Mouse (Mus musculus) forebrain, embryonic 15.5 days (tissue): ENCODE measurements around the gene Psmf1. TPM values are rescaled to one million over a fixed set of nuclear protein-coding genes. Genes with fewer than 3 reads are reported as not detected.

Experiments
- ATAC-seq: fragments of 200-750 bp; cut with Nextera tagmentation; replicated peaks from 2 replicates; pipeline ENCODE4 v1.8.0; 2017; ENCODE audit warnings: mild to moderate bottlenecking, moderate TSS enrichment, moderate library complexity
- H3K27ac ChIP-seq: fragments of 300-500 bp; sonication (generic); replicated peaks from 2 replicates; pipeline ENCODE4 v1.5.1; 2015; ENCODE audit warnings: mild to moderate bottlenecking, inconsistent platforms
- H3K27me3 ChIP-seq: fragments of 300-500 bp; sonication (generic); 2 replicates; pipeline ENCODE4 v1.6.1; 2015; ENCODE audit warnings: inconsistent platforms
- H3K36me3 ChIP-seq: fragments of 300-500 bp; sonication (generic); 2 replicates; pipeline ENCODE4 v1.6.1; 2015; ENCODE audit warnings: mild to moderate bottlenecking, inconsistent platforms
- H3K4me1 ChIP-seq: fragments of 300-500 bp; sonication (generic); 2 replicates; pipeline ENCODE4 v1.6.1; 2015; ENCODE audit warnings: inconsistent platforms
- H3K4me2 ChIP-seq: fragments of 300-500 bp; sonication (generic); replicated peaks from 2 replicates; pipeline ENCODE4 v1.6.1; 2015; ENCODE audit warnings: mild to moderate bottlenecking, inconsistent platforms
- H3K4me3 ChIP-seq: fragments of 300-500 bp; sonication (generic); 2 replicates; pipeline ENCODE4 v1.5.1; 2015; ENCODE audit warnings: mild to moderate bottlenecking, inconsistent platforms
- H3K9ac ChIP-seq: fragments of 300-500 bp; sonication (generic); replicated peaks from 2 replicates; pipeline ENCODE4 v1.6.1; 2015; ENCODE audit warnings: mild to moderate bottlenecking, inconsistent platforms
- H3K9me3 ChIP-seq: fragments of 300-500 bp; sonication (generic); 2 replicates; pipeline ENCODE4 v1.6.1; 2016; ENCODE audit warnings: inconsistent platforms
- WGBS: fragments of 180-500 bp; shearing (Covaris S2); methylation state at CpG from one replicate; pipeline ENCODE4 v1.1.7; 2015; ENCODE audit warnings: mixed read lengths; 5-methylcytosine and 5-hydroxymethylcytosine counted together
- polyA plus RNA-seq: library from polyadenylated mRNA; unstranded; fragments of >200 nt; fragmentation: Nextera tagmentation; extraction: Ambion mirVana; gene quantifications from 2 replicates; pipeline ENCODE4 v1.2.1, GENCODE M21; 2015

Gene Psmf1
- polyA plus RNA-seq, 1 experiment from 2014 or later: 55.1 TPM

- ATAC-seq: no peak
- H3K4me3 ChIP-seq: no peak within 1 kb of the TSS
- H3K4me1 ChIP-seq: no peaks in the 10 kb centered on the region; the same call in 1 of the 2 replicates
- no peaks in the 10 kb centered on the region for H3K9me3 ChIP-seq
- H3K27ac ChIP-seq: no peak within 1 kb of the TSS
- H3K9ac ChIP-seq: no peak within 1 kb of the TSS
- WGBS: 78% methylated on average over 3 of the region's 3 CpGs
- H3K27me3 ChIP-seq: no peaks in the 10 kb centered on the region
- no peaks in the 10 kb centered on the region for H3K36me3 ChIP-seq
- no peak within 1 kb of the TSS for H3K4me2 ChIP-seq
Observed at GRCm38 (mm10) chr2:151668433-151668832, 75.6 kb downstream of the Psmf1 start, which contains the start of gene Rad21l. Rad21l (minus strand) TSS chr2:151668533.

Other genes with a start within 250 kb of the Psmf1 start
- gene Fkbp1a, start 201.7 kb downstream of the Psmf1 start, polyA plus RNA-seq: 587 and 591 TPM in 2 replicates
- 0.52 and 0.64 TPM in 2 replicates for gene Sdcbp2, start 171.6 kb downstream of the Psmf1 start, polyA plus RNA-seq
- gene Snph, start 111.6 kb downstream of the Psmf1 start, polyA plus RNA-seq: 10.0 and 11.2 TPM in 2 replicates
- gene Rad21l, start 75.7 kb downstream of the Psmf1 start, polyA plus RNA-seq: 0.10 TPM in 1 of 2 replicates, not detected in the other
- 24.1 and 24.8 TPM in 2 replicates for gene Tmem74b, start 42.2 kb downstream of the Psmf1 start, polyA plus RNA-seq
- 0.09 TPM in 1 of 2 replicates, not detected in the other for gene Rspo4, start 98.7 kb upstream of the Psmf1 start, polyA plus RNA-seq
- 0.20 TPM in 1 of 2 replicates, not detected in the other for gene Angpt4, start 167.0 kb upstream of the Psmf1 start, polyA plus RNA-seq
- gene Fam110a, start 236.0 kb upstream of the Psmf1 start, polyA plus RNA-seq: 71.9 and 75.2 TPM in 2 replicates